ENCODE assay signal across 18 mouse cellular contexts in the genomic region with DNA sequence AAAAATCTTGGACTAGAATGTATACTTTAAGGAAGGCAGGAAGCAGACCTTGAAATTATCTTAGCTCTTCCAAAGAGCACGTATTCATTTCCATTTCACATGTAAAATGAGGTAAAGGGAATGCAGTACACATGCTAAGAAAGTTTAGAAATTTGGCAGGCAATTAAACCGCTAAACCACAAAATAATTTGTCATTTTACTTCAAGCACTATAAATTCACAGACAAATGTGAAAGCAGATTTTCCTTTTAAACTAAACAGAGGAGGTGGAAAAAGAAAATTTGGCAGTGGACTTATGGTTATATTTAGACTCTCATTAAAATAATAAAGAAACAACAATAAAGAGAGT.
DNase-seq lines count a peak whose midpoint lies in the region; ATAC-seq and TF ChIP-seq lines count a peak whose summit lies in the region.
"Had no signal": no experiment of that assay in that cellular context is flagged by ENCODE, and none has a peak within 500 bp of the region (broad histone marks: within the 10 kb centered on the region; RNA-seq: fewer than 3 reads in every experiment).

No protein-coding gene starts in this region.

- H3K27me3 ChIP-seq in embryonic facial prominence, embryonic 14.5 days (replicated peaks; ENCODE audit: control insufficient read depth, insufficient read depth, low read length) = no peaks in the 10 kb centered on the region
- no peaks in the 10 kb centered on the region for H3K27me3 ChIP-seq in embryonic facial prominence, embryonic 10.5 days (replicated peaks; ENCODE audit: low read depth, poor library complexity, severe bottlenecking)
- no peaks in the 10 kb centered on the region for H3K27me3 ChIP-seq in lung, embryonic 14.5 days (ENCODE audit: insufficient read depth, low read length)
- no peaks in the 10 kb centered on the region for H3K27me3 ChIP-seq in lung, postnatal 0 days (replicated peaks; ENCODE audit: insufficient read depth, low read length)
- H3K27me3 ChIP-seq in forebrain, postnatal 0 days (ENCODE audit: insufficient read depth, low read length) = no peaks in the 10 kb centered on the region
- H3K27me3 ChIP-seq: heart, embryonic 13.5 days had no signal

- TF ChIP-seq EP300 in lung, postnatal 0 days (IDR thresholded peaks at IDR 0.05) = no peak

- TF ChIP-seq CTCF in lung, embryonic 14.5 days (IDR thresholded peaks at IDR 0.05; ENCODE audit: low read depth) = no peak
- no peak for TF ChIP-seq CTCF in lung, postnatal 0 days (IDR thresholded peaks at IDR 0.05)
- TF ChIP-seq CTCF in forebrain, postnatal 0 days (IDR thresholded peaks at IDR 0.05; ENCODE audit: low read depth) = no peak

- no peaks in the 10 kb centered on the region for H3K4me1 ChIP-seq in embryonic facial prominence, embryonic 14.5 days (ENCODE audit: control insufficient read depth, insufficient read depth, low read length)
- no peaks in the 10 kb centered on the region for H3K4me1 ChIP-seq in embryonic facial prominence, embryonic 10.5 days
- H3K4me1 ChIP-seq in lung, embryonic 14.5 days (ENCODE audit: insufficient read depth) = no peaks in the 10 kb centered on the region
- H3K4me1 ChIP-seq in lung, postnatal 0 days (ENCODE audit: insufficient read depth, low read depth, low read length) = no peaks in the 10 kb centered on the region
- H3K4me1 ChIP-seq in forebrain, postnatal 0 days (ENCODE audit: insufficient read depth) = peaks cover 12% of the 10 kb centered on the region; the same call in 1 of the 2 replicates
- H3K4me1 ChIP-seq: heart, embryonic 13.5 days had no signal

- DNase-seq in embryonic facial prominence, embryonic 14.5 days (ENCODE audit: low spot score) = peak; percentile 52
- no peak for DNase-seq in embryonic facial prominence, embryonic 10.5 days (ENCODE audit: low spot score)
- DNase-seq in frontal cortex, adult 2 months (ENCODE audit: extremely low spot score in 1 of 2, low spot score in 1 of 2) = no peak
- peak; percentile 51 for DNase-seq in lung, embryonic 14.5 days
- no peak for DNase-seq in lung, postnatal 0 days (ENCODE audit: low spot score)
- no peak for DNase-seq in forebrain, postnatal 0 days
- no peak for DNase-seq in cerebellum, adult 11 months
- DNase-seq: adrenal gland, postnatal 10 days; B cell, adult 2 months; gastrocnemius, adult 2 months; gastrocnemius, postnatal 36 days; heart, adult 11 months; heart, postnatal 36 days; kidney, adult 11 months had no signal

- H3K4me3 ChIP-seq in embryonic facial prominence, embryonic 14.5 days (ENCODE audit: low read depth, low read length) = no peak overlapping the region
- no peak overlapping the region for H3K4me3 ChIP-seq in embryonic facial prominence, embryonic 10.5 days
- no peak overlapping the region for H3K4me3 ChIP-seq in lung, embryonic 14.5 days (ENCODE audit: low read depth, low read length)
- H3K4me3 ChIP-seq in lung, postnatal 0 days (ENCODE audit: low read depth, low read length) = no peak overlapping the region
- no peak overlapping the region for H3K4me3 ChIP-seq in forebrain, postnatal 0 days (ENCODE audit: low read depth, low read length)
- H3K4me3 ChIP-seq: gastrocnemius, adult 2 months; heart, embryonic 13.5 days had no signal

- H3K27ac ChIP-seq in embryonic facial prominence, embryonic 14.5 days (replicated peaks; ENCODE audit: low read depth, low read length) = 0 out of 2 replicates have a peak overlapping the region, but pooled peaks have one; percentile 8
- no peak overlapping the region for H3K27ac ChIP-seq in embryonic facial prominence, embryonic 10.5 days (replicated peaks)
- no peak overlapping the region for H3K27ac ChIP-seq in lung, embryonic 14.5 days (ENCODE audit: low read depth)
- no peak overlapping the region for H3K27ac ChIP-seq in lung, postnatal 0 days (ENCODE audit: low read length)
- 0 out of 2 replicates have a peak overlapping the region, but pooled peaks have one; percentile 62 for H3K27ac ChIP-seq in forebrain, postnatal 0 days (ENCODE audit: low read depth, low read length)
- H3K27ac ChIP-seq: gastrocnemius, adult 2 months; heart, embryonic 13.5 days had no signal

- no peak for ATAC-seq in embryonic facial prominence, embryonic 14.5 days (ENCODE audit: low read depth)
- peak; percentile 67; the same call in 1 of the 2 replicates for ATAC-seq in frontal cortex, adult (ENCODE audit: low TSS enrichment)
- ATAC-seq in lung, embryonic 14.5 days (ENCODE audit: insufficient read depth) = no peak
- ATAC-seq in lung, postnatal 0 days = no peak
- ATAC-seq in forebrain, postnatal 0 days = peak; percentile 78
- ATAC-seq: CD4-positive, CD25-positive, alpha-beta regulatory T cell, adult 4 months had no signal

- no peak overlapping the region for H3K4me2 ChIP-seq in embryonic facial prominence, embryonic 14.5 days (ENCODE audit: low read depth, low read length)
- H3K4me2 ChIP-seq in lung, embryonic 14.5 days = no peak overlapping the region
- no peak overlapping the region for H3K4me2 ChIP-seq in lung, postnatal 0 days (replicated peaks; ENCODE audit: low read depth, low read length)
- H3K4me2 ChIP-seq in forebrain, postnatal 0 days (ENCODE audit: low read depth) = no peak overlapping the region
- H3K4me2 ChIP-seq: heart, embryonic 13.5 days had no signal

- H3K36me3 ChIP-seq in embryonic facial prominence, embryonic 14.5 days (ENCODE audit: control insufficient read depth, insufficient read depth, low read length) = no peaks in the 10 kb centered on the region
- H3K36me3 ChIP-seq in embryonic facial prominence, embryonic 10.5 days (replicated peaks) = no peaks in the 10 kb centered on the region
- no peaks in the 10 kb centered on the region for H3K36me3 ChIP-seq in lung, embryonic 14.5 days (ENCODE audit: insufficient read depth)
- H3K36me3 ChIP-seq in lung, postnatal 0 days (ENCODE audit: insufficient read depth, low read length) = no peaks in the 10 kb centered on the region
- no peaks in the 10 kb centered on the region for H3K36me3 ChIP-seq in forebrain, postnatal 0 days (ENCODE audit: insufficient read depth)
- H3K36me3 ChIP-seq: G1E; heart, embryonic 13.5 days had no signal

- H3K9me3 ChIP-seq in embryonic facial prominence, embryonic 14.5 days (ENCODE audit: control insufficient read depth, low read length) = no peaks in the 10 kb centered on the region
- no peaks in the 10 kb centered on the region for H3K9me3 ChIP-seq in embryonic facial prominence, embryonic 10.5 days
- no peaks in the 10 kb centered on the region for H3K9me3 ChIP-seq in lung, embryonic 14.5 days (ENCODE audit: low read depth, low read length)
- no peaks in the 10 kb centered on the region for H3K9me3 ChIP-seq in lung, postnatal 0 days (ENCODE audit: low read length)
- H3K9me3 ChIP-seq in forebrain, postnatal 0 days (ENCODE audit: low read length) = no peaks in the 10 kb centered on the region
- H3K9me3 ChIP-seq: heart, embryonic 13.5 days had no signal

- H3K9ac ChIP-seq in embryonic facial prominence, embryonic 14.5 days (ENCODE audit: low read depth, low read length) = no peak overlapping the region
- no peak overlapping the region for H3K9ac ChIP-seq in lung, embryonic 14.5 days
- H3K9ac ChIP-seq in lung, postnatal 0 days (replicated peaks; ENCODE audit: low read depth) = no peak overlapping the region
- no peak overlapping the region for H3K9ac ChIP-seq in forebrain, postnatal 0 days
- H3K9ac ChIP-seq: heart, embryonic 13.5 days had no signal

- WGBS in embryonic facial prominence, embryonic 14.5 days = 60% methylated on average over 2 of the region's 2 CpGs
- WGBS in embryonic facial prominence, embryonic 10.5 days = 90% methylated on average over 2 of the region's 2 CpGs
- WGBS in lung, embryonic 14.5 days = 40% methylated on average over 2 of the region's 2 CpGs
- WGBS in lung, postnatal 0 days = 43% methylated on average over 2 of the region's 2 CpGs
- 27% methylated on average over 2 of the region's 2 CpGs for WGBS in forebrain, postnatal 0 days

Comparison
In these comparisons a context has a peak if more than half of its experiments do, and no peak if none do; other contexts are left out.
1. DNase-seq: peak in embryonic facial prominence, embryonic 14.5 days (single experiment) and lung, embryonic 14.5 days (single experiment); none in embryonic facial prominence, embryonic 10.5 days (single experiment), frontal cortex, adult 2 months (0 of 2), lung, postnatal 0 days (single experiment), forebrain, postnatal 0 days (single experiment) and cerebellum, adult 11 months (single experiment).
2. H3K27ac ChIP-seq: peak in embryonic facial prominence, embryonic 14.5 days (single experiment) and forebrain, postnatal 0 days (single experiment); none in embryonic facial prominence, embryonic 10.5 days (single experiment), lung, embryonic 14.5 days (single experiment) and lung, postnatal 0 days (single experiment).
3. ATAC-seq: peak in frontal cortex, adult (single experiment) and forebrain, postnatal 0 days (single experiment); none in embryonic facial prominence, embryonic 14.5 days (single experiment), lung, embryonic 14.5 days (single experiment) and lung, postnatal 0 days (single experiment).